Mouse (Mus musculus): Measurements from ENCODE around the gene Rasal2.

Gene Rasal2

GRCm38 (mm10) chr1:157412454-157413369 lies at the start of gene Rasal2:
Rasal2 (minus strand) TSS chr1:157412595.
- peak; percentile 93 for DNase-seq

GRCm38 (mm10) chr1:157461276-157461675 lies 48.9 kb upstream of the Rasal2 start:
- no peak for DNase-seq

GRCm38 (mm10) chr1:157459904-157460303 lies 47.5 kb upstream of the Rasal2 start:
- no peak for DNase-seq

GRCm38 (mm10) chr1:157458421-157459208 lies 46.2 kb upstream of the Rasal2 start, which contains the start of gene Cryzl2:
Cryzl2 (plus strand) TSS chr1:157458577.
- peak; percentile 13 for DNase-seq

GRCm38 (mm10) chr1:157457789-157458188 lies 45.4 kb upstream of the Rasal2 start:
- no peak for DNase-seq

- DNase-seq: no peak
These were observed 42.5 kb upstream of the Rasal2 start for GRCm38 (mm10) chr1:157454876-157455275.

- no peak for DNase-seq
These were observed 40.6 kb upstream of the Rasal2 start for GRCm38 (mm10) chr1:157452759-157453549.

- no peak for DNase-seq
These were observed 39.9 kb upstream of the Rasal2 start for GRCm38 (mm10) chr1:157452284-157452683.

- no peak for DNase-seq
These were observed 37.7 kb upstream of the Rasal2 start for GRCm38 (mm10) chr1:157449981-157450636.

GRCm38 (mm10) chr1:157449532-157449931 lies 37.1 kb upstream of the Rasal2 start:
- DNase-seq: no peak

- no peak for DNase-seq
These were observed 36.4 kb upstream of the Rasal2 start for GRCm38 (mm10) chr1:157448805-157449188.

GRCm38 (mm10) chr1:157448164-157448804 lies 35.9 kb upstream of the Rasal2 start:
- DNase-seq: no peak

- no peak for DNase-seq
These were observed 34.7 kb upstream of the Rasal2 start for GRCm38 (mm10) chr1:157447142-157447541.

- peak; percentile 44 for DNase-seq
These were observed 33.9 kb upstream of the Rasal2 start for GRCm38 (mm10) chr1:157446325-157446724.

- DNase-seq: no peak
These were observed 33.1 kb upstream of the Rasal2 start for GRCm38 (mm10) chr1:157445398-157445910.

- no peak for DNase-seq
These were observed 32.4 kb upstream of the Rasal2 start for GRCm38 (mm10) chr1:157444632-157445300.

- no peak for DNase-seq
These were observed 31.5 kb upstream of the Rasal2 start for GRCm38 (mm10) chr1:157443723-157444561.

- no peak for DNase-seq
These were observed 30.8 kb upstream of the Rasal2 start for GRCm38 (mm10) chr1:157443026-157443722.

- no peak for DNase-seq
These were observed 27.7 kb upstream of the Rasal2 start for GRCm38 (mm10) chr1:157439973-157440641.
